ENCODE assay signal across 15 mouse cellular contexts in genomic region chr10:111575256-111575655, GRCm38 (mm10).
DNase-seq lines count a peak whose midpoint lies in the region; ATAC-seq and TF ChIP-seq lines count a peak whose summit lies in the region.
"Had no signal": no experiment of that assay in that cellular context is flagged by ENCODE, and none has a peak within 500 bp of the region (broad histone marks: within the 10 kb centered on the region; RNA-seq: fewer than 3 reads in every experiment).

No protein-coding gene starts in this region.

- H3K36me3 ChIP-seq in heart, embryonic 13.5 days, result no peaks in the 10 kb centered on the region
- H3K36me3 ChIP-seq in lung, embryonic 14.5 days (ENCODE audit: insufficient read depth), result no peaks in the 10 kb centered on the region
- H3K36me3 ChIP-seq in stomach, embryonic 15.5 days, result no peaks in the 10 kb centered on the region
- H3K36me3 ChIP-seq: forebrain, embryonic 15.5 days; hindbrain, embryonic 15.5 days; neural tube, embryonic 15.5 days had no signal

- H3K27me3 ChIP-seq in heart, embryonic 13.5 days (replicated peaks), result no peaks in the 10 kb centered on the region
- no peaks in the 10 kb centered on the region for H3K27me3 ChIP-seq in lung, embryonic 14.5 days (ENCODE audit: insufficient read depth, low read length)
- H3K27me3 ChIP-seq in stomach, embryonic 15.5 days (replicated peaks), result no peaks in the 10 kb centered on the region
- H3K27me3 ChIP-seq: forebrain, embryonic 15.5 days; hindbrain, embryonic 15.5 days; neural tube, embryonic 15.5 days had no signal

- no peak overlapping the region for H3K9ac ChIP-seq in heart, embryonic 13.5 days
- no peak overlapping the region for H3K9ac ChIP-seq in lung, embryonic 14.5 days
- H3K9ac ChIP-seq in stomach, embryonic 15.5 days, result no peak overlapping the region
- H3K9ac ChIP-seq: forebrain, embryonic 15.5 days; hindbrain, embryonic 15.5 days; liver, embryonic 14.5 days; neural tube, embryonic 15.5 days had no signal

- TF ChIP-seq CTCF in lung, embryonic 14.5 days (IDR thresholded peaks at IDR 0.05; ENCODE audit: low read depth), result no peak
- TF ChIP-seq CTCF in embryonic fibroblast, embryonic 13.5 days (IDR thresholded peaks at IDR 0.05; ENCODE audit: borderline replicate concordance, insufficient read depth, low read length), result no peak

- ATAC-seq in heart, embryonic 13.5 days (ENCODE audit: extremely low read depth, insufficient number of reproducible peaks, low FRiP score, low TSS enrichment), result no peak
- ATAC-seq in lung, embryonic 14.5 days (ENCODE audit: insufficient read depth), result no peak
- no peak for ATAC-seq in stomach, embryonic 15.5 days (ENCODE audit: insufficient read depth, low FRiP score, low read depth)
- ATAC-seq: forebrain, embryonic 15.5 days had no signal

- no peaks in the 10 kb centered on the region for H3K9me3 ChIP-seq in heart, embryonic 13.5 days
- no peaks in the 10 kb centered on the region for H3K9me3 ChIP-seq in lung, embryonic 14.5 days (ENCODE audit: low read depth, low read length)
- no peaks in the 10 kb centered on the region for H3K9me3 ChIP-seq in stomach, embryonic 15.5 days
- H3K9me3 ChIP-seq: forebrain, embryonic 15.5 days; hindbrain, embryonic 15.5 days; neural tube, embryonic 15.5 days had no signal

- DNase-seq in heart, postnatal 36 days, result no peak
- no peak for DNase-seq in lung, embryonic 14.5 days
- no peak for DNase-seq in lung, postnatal 14 days
- no peak for DNase-seq in gastrocnemius, postnatal 25 days
- no peak for DNase-seq in cerebellum, adult 8-10 months
- DNase-seq: cerebellum, adult 11-12 months; retina, postnatal 1 day; thymus, adult 2 months had no signal

- peak overlapping the region; percentile 54 for H3K4me2 ChIP-seq in heart, embryonic 13.5 days
- 0 out of 2 replicates have a peak overlapping the region, but pooled peaks have one; percentile 29 for H3K4me2 ChIP-seq in lung, embryonic 14.5 days
- 0 out of 2 replicates have a peak overlapping the region, but pooled peaks have one; percentile 36 for H3K4me2 ChIP-seq in stomach, embryonic 15.5 days
- H3K4me2 ChIP-seq: forebrain, embryonic 15.5 days; hindbrain, embryonic 15.5 days; neural tube, embryonic 15.5 days had no signal

- H3K4me3 ChIP-seq in heart, embryonic 13.5 days, result no peak overlapping the region
- H3K4me3 ChIP-seq in lung, embryonic 14.5 days (ENCODE audit: low read depth, low read length), result no peak overlapping the region
- no peak overlapping the region for H3K4me3 ChIP-seq in embryonic fibroblast, embryonic 13.5 days (ENCODE audit: insufficient read depth, low read length)
- H3K4me3 ChIP-seq in stomach, embryonic 15.5 days (replicated peaks), result no peak overlapping the region
- H3K4me3 ChIP-seq: forebrain, embryonic 15.5 days; hindbrain, embryonic 15.5 days; neural tube, embryonic 15.5 days had no signal

- peak overlapping the region; percentile 82 for H3K27ac ChIP-seq in heart, embryonic 13.5 days (replicated peaks)
- H3K27ac ChIP-seq in lung, embryonic 14.5 days (ENCODE audit: low read depth), result peak overlapping the region; percentile 71; the same call in 1 of the 2 replicates
- peak overlapping the region; percentile 77 for H3K27ac ChIP-seq in embryonic fibroblast, embryonic 13.5 days (ENCODE audit: insufficient read depth, low read length)
- peak overlapping the region; percentile 81 for H3K27ac ChIP-seq in stomach, embryonic 15.5 days
- H3K27ac ChIP-seq: forebrain, embryonic 15.5 days; hindbrain, embryonic 15.5 days; liver, embryonic 14.5 days; neural tube, embryonic 15.5 days had no signal

- intact Hi-C loops in heart, postnatal 36 days (cut with DNase I), result no loop called here

- 49% methylated on average over 5 of the region's 5 CpGs for WGBS in heart, embryonic 13.5 days
- 43% methylated on average over 5 of the region's 5 CpGs for WGBS in lung, embryonic 14.5 days
- WGBS in stomach, embryonic 15.5 days, result 56% methylated on average over 5 of the region's 5 CpGs

- H3K4me1 ChIP-seq in heart, embryonic 13.5 days, result peaks cover 57% of the 10 kb centered on the region
- H3K4me1 ChIP-seq in lung, embryonic 14.5 days (ENCODE audit: insufficient read depth), result peaks cover 32% of the 10 kb centered on the region
- H3K4me1 ChIP-seq in embryonic fibroblast, embryonic 13.5 days (ENCODE audit: control insufficient read depth, insufficient read depth, low read length), result peaks cover 11% of the 10 kb centered on the region
- H3K4me1 ChIP-seq in stomach, embryonic 15.5 days, result peaks cover 28% of the 10 kb centered on the region
- H3K4me1 ChIP-seq: hindbrain, embryonic 15.5 days had no signal

- no peak for TF ChIP-seq POLR2A in embryonic fibroblast, embryonic 13.5 days (IDR thresholded peaks at IDR 0.05; ENCODE audit: low read depth, low read length)
